Mouse (Mus musculus) C2C12 (cell line): ENCODE results near the gene Fzd1.

Experiments
- CTCF ChIP-seq: IDR thresholded peaks from one replicate; pipeline ENCODE4 v1.5.1; 2011; ENCODE audit not compliant: control insufficient read depth, insufficient read depth, insufficient read length
- FOSL1 ChIP-seq: IDR thresholded peaks from one replicate; pipeline ENCODE4 v1.8.0; 2011; ENCODE audit warnings: mild to moderate bottlenecking, low read length; ENCODE audit not compliant: poor library complexity, insufficient read depth, severe bottlenecking
- MAX ChIP-seq: IDR thresholded peaks from one replicate; pipeline ENCODE4 v1.6.1; 2011; ENCODE audit warnings: mild to moderate bottlenecking, control low read depth
- USF1 ChIP-seq: IDR thresholded peaks from one replicate; pipeline ENCODE4 v1.6.1; 2011; ENCODE audit warnings: low read depth, mild to moderate bottlenecking, control low read depth, moderate library complexity

DNA sequence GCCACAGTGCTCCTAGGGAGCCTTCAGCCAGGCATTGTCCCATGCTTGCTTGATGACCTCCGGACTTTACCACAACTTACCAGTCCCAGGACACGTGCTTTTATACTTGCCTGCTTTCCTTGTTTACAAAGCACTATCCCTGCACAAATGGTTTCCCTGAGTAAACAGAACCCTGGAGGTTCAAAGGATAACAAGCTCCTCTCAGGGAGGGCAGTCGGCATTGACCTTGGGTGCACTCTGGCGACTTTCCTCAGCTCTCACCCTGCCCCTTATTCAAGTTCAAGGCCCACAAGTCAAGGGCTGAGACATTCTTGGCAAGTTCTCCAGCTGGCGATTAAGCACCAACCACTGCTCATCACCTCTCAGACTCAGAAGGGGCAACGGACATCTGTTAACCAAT is 20.8 kb downstream of the Fzd1 start:
- TF ChIP-seq CTCF (no peak), FOSL1 (no peak), MAX (no peak), USF1 (no peak)
